Mouse (Mus musculus): Measurements from ENCODE around the gene Cdk5r1. TPM values are rescaled to one million over a fixed set of nuclear protein-coding genes. Genes with fewer than 3 reads are reported as not detected.
A peak's percentile ranks its signal among the peaks of the same experiment; 100 is the strongest.

The Cdk5r1 gene
- 2.4 and 3.2 TPM in 2 replicates for polyA plus RNA-seq (2011; ENCODE audit: insufficient read depth, insufficient read length, low replicate concordance, missing spikeins)

DNA sequence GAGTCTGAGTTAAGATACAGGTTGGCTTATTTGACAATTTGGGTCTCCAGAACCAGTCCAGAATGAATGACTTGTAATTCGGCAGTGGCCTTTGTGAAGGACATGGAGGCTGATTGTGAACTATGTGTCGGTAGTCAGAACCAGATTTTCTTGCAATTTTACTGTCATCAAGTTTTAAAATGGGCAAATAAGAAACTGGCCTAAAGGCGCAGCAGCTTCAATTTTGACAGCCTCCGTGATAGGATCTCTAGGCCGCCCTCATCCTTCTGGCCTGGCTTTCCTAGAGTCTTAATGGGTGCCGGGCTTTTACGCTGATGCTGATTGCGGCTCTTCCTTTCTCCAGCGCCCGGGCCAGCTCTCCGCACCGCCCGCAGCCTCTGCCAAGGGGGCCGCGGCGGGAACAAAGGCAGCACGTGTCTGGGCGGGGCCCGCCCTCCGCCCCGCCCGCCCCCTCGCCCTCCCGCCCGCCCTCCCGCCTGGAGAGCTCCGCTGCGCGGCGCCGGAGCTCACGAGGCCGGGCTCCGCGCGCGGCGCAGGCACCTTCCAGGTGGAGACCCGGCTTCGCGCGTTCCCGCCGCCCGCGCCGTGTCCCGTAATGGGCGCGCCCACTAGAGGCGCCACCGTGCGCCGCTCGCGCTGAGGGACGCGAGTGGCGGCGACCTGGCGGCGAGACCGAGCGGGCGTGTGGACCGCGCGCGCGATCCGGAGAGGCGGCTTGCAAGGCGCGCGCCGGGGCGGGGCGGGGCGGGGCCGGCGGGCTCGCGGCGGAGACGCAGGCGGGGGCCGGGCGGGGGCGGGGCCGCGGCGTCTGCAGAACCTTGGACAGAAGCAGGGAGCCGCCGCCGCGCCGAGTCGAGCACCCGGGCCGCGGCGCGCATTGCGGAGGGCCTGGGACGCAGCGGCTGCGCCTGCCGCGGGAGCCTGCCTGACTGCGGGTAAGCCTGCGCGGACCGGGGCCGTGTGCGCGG lies at the start of gene Cdk5r1:
Cdk5r1 (plus strand) TSS at position 802 of the 968 bp plus-strand sequence.
- 2% methylated on average over 106 of the region's 116 CpGs for WGBS
- H3K4me3 ChIP-seq (replicated peaks; ENCODE audit: control insufficient read depth, low read depth, low read length): peak within 1 kb of the TSS; percentile 95
- H3K27ac ChIP-seq (ENCODE audit: control insufficient read depth, insufficient read depth, low read depth, low read length, poor library complexity): peak within 1 kb of the TSS; percentile 91
- peak; percentile 63 for TF ChIP-seq CTCF (IDR thresholded peaks at IDR 0.05; ENCODE audit: control insufficient read depth, insufficient read depth, low read length)
- TF ChIP-seq POLR2A (IDR thresholded peaks at IDR 0.05; ENCODE audit: borderline replicate concordance, control insufficient read depth, low read depth, low read length): no peak
- peaks cover 3% of the 10 kb centered on the region for H3K4me1 ChIP-seq (ENCODE audit: control insufficient read depth, insufficient read depth, low read length)

DNA sequence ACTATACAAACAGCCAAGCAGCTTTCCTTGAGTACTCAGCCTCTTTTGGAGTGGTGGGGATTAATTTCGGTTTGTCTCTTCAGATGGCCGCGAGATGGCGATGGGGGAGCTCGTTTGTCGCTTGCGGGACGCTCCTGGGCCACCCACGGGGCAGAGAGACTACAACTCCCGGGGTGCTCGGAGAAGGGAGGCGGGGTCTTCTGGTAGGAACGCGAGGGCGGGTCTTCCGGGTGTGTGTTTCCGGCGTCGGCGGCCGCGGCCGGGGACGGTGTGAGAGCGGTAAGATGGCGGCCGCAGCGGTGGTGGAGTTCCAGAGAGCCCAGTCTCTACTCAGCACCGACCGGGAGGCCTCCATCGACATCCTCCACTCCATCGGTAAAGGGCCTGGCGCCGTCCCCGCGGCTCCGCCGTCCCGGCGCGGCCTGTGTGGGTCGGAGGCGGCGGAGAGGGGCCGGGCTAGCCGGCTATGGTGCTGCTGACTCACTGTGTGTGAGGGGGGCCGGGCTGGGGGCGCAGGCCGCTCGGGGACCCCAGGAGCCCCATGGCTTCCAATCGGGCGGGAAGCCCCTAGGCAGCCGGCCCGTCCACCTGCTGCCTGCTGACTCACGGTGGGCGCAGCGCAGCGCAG lies 48.3 kb upstream of the Cdk5r1 start, which contains the start of gene Psmd11:
Psmd11 (plus strand) TSS at position 235 of the 628 bp plus-strand sequence.
- 1% methylated on average over 58 of the region's 58 CpGs for WGBS
- no peaks in the 10 kb centered on the region for H3K4me1 ChIP-seq (ENCODE audit: control insufficient read depth, insufficient read depth, low read length)
- peak within 1 kb of the TSS; percentile 75 for H3K27ac ChIP-seq (ENCODE audit: control insufficient read depth, insufficient read depth, low read depth, low read length, poor library complexity)
- peak within 1 kb of the TSS; percentile 87 for H3K4me3 ChIP-seq (replicated peaks; ENCODE audit: control insufficient read depth, low read depth, low read length)
- peak; percentile 81; the same call in 1 of the 2 replicates for TF ChIP-seq POLR2A (IDR thresholded peaks at IDR 0.05; ENCODE audit: borderline replicate concordance, control insufficient read depth, low read depth, low read length)
- TF ChIP-seq CTCF (IDR thresholded peaks at IDR 0.05; ENCODE audit: control insufficient read depth, insufficient read depth, low read length): peak; percentile 77

DNA sequence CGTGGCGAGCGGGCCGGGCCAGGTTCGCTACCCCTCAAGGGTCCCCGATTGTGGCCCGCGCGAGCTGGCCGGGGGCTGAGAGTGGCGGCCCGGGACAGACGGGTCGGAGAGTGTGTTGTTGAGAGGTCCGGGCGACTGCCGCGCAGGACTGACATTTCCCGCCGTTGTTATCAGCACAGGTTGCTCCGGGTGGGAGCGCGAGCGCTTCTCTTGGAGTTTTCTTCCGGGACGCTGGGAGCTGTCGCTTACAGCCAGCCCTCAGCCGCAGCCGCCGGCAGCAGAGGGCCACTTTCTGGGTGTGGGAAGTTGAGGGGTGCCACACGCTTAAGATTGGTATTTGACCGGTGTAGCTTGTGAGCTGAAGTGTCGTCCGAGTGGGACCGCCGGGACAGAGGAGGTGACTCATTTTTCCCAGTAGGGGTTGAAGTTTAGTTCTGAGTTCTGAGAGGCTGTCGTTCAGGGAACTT lies 47.8 kb upstream of the Cdk5r1 start:
- TF ChIP-seq POLR2A (IDR thresholded peaks at IDR 0.05; ENCODE audit: borderline replicate concordance, control insufficient read depth, low read depth, low read length) (no peak), CTCF (IDR thresholded peaks at IDR 0.05; ENCODE audit: control insufficient read depth, insufficient read depth, low read length) (no peak)
- under 1% methylated on average over 37 of the region's 37 CpGs for WGBS

DNA sequence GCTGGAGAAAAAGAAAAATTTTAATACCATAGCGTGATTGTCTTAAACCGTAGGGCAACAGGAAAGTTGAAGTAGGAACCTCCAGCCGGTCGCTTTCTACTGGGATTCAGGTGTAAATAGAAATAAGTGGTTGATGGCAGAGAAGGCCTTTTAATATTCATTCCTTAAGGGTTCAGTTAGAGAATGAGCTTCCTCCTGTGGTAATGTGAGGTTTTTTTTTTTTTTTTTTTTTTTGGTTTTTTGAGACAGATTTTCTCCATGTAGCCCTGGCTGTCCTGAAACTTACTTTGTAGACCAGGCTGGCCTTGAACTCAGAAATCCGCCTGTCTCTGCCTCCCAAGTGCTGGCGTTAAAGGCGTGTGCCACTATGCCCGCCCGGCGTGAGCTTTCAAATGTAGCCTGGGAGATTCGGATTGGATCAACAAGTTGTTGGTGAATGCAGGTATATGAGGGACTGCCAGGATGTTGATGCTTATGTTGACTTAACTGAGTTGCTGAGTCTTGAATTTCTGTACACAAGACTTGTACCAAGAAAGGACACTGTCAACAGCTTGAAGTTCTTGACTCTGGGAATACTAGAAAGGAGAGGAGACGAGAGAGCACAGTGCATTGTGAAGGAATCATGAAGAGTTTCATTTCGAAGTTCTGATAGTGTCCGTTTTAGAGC lies 47.2 kb upstream of the Cdk5r1 start:
- WGBS: 52% methylated on average over 14 of the region's 14 CpGs
- no peaks in the 10 kb centered on the region for H3K4me1 ChIP-seq (ENCODE audit: control insufficient read depth, insufficient read depth, low read length)
- H3K4me3 ChIP-seq (replicated peaks; ENCODE audit: control insufficient read depth, low read depth, low read length): peak overlapping the region; percentile 87
- no peak overlapping the region; the same call in 1 of the 2 replicates for H3K27ac ChIP-seq (ENCODE audit: control insufficient read depth, insufficient read depth, low read depth, low read length, poor library complexity)
- TF ChIP-seq POLR2A (IDR thresholded peaks at IDR 0.05; ENCODE audit: borderline replicate concordance, control insufficient read depth, low read depth, low read length): no peak

More for the DNA sequence above, 47.8 kb upstream of the Cdk5r1 start:
- Histone ChIP-seq H3K27ac (ENCODE audit: control insufficient read depth, insufficient read depth, low read depth, low read length, poor library complexity) (peak overlapping the region; percentile 75), H3K4me3 (replicated peaks; ENCODE audit: control insufficient read depth, low read depth, low read length) (peak overlapping the region; percentile 87), H3K4me1 (ENCODE audit: control insufficient read depth, insufficient read depth, low read length) (no peaks in the 10 kb centered on the region)

DNA sequence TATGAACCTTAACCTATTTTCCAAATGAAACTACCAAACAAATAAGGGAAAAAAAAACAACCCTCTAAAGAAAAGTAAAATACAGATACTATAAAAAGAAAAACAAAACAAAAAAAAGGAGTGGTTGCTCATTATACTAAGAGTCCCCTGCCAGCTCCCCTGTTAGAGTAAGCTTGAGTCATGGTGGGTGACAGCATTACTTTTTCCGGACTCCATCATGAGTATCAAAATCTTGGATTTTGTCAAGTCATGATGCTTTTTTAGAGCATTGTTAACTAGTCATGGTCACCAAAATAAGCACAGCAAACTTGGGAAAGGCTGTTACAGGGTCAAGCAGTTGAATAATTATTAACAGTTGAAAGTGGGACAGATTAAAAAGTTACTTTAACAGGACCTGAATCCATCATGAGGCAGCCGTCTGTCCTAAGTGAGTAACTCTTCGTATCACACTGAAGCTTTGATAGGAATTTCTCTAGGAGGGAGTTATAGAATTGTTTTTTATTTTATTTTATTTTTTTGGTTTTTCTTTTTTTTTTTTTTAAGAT lies 46.4 kb upstream of the Cdk5r1 start:
- WGBS: 86% methylated on average over 3 of the region's 3 CpGs
- no peak overlapping the region for H3K27ac ChIP-seq (ENCODE audit: control insufficient read depth, insufficient read depth, low read depth, low read length, poor library complexity)
- no peaks in the 10 kb centered on the region for H3K4me1 ChIP-seq (ENCODE audit: control insufficient read depth, insufficient read depth, low read length)
- H3K4me3 ChIP-seq (replicated peaks; ENCODE audit: control insufficient read depth, low read depth, low read length): no peak overlapping the region
- TF ChIP-seq CTCF (IDR thresholded peaks at IDR 0.05; ENCODE audit: control insufficient read depth, insufficient read depth, low read length) (no peak), POLR2A (IDR thresholded peaks at IDR 0.05; ENCODE audit: borderline replicate concordance, control insufficient read depth, low read depth, low read length) (no peak)

DNA sequence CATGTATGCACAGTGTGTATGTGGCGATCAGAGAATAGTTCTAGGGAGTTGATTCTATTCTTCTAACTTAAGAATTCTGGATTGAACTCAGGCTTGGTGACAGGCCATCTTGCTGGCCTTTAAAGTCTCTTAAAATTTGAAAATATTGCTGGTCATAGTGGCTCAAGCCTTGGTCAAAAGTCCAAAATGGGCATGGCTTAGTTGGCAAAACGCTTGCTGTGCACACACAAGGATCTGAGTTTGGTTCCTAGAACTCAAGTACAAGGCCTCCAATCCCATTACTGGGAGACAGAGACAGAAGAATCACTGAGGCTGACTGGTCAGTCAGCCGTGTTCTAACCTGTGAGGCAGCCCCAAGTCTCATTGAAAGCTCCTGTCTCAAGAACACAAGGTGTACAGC lies 29.9 kb upstream of the Cdk5r1 start:
- Histone ChIP-seq H3K4me3 (replicated peaks; ENCODE audit: control insufficient read depth, low read depth, low read length) (no peak overlapping the region), H3K27ac (ENCODE audit: control insufficient read depth, insufficient read depth, low read depth, low read length, poor library complexity) (no peak overlapping the region), H3K4me1 (ENCODE audit: control insufficient read depth, insufficient read depth, low read length) (no peaks in the 10 kb centered on the region)
- WGBS: 85% methylated on average over 3 of the region's 3 CpGs
- TF ChIP-seq CTCF (IDR thresholded peaks at IDR 0.05; ENCODE audit: control insufficient read depth, insufficient read depth, low read length): no peak
- no peak for TF ChIP-seq POLR2A (IDR thresholded peaks at IDR 0.05; ENCODE audit: borderline replicate concordance, control insufficient read depth, low read depth, low read length)

DNA sequence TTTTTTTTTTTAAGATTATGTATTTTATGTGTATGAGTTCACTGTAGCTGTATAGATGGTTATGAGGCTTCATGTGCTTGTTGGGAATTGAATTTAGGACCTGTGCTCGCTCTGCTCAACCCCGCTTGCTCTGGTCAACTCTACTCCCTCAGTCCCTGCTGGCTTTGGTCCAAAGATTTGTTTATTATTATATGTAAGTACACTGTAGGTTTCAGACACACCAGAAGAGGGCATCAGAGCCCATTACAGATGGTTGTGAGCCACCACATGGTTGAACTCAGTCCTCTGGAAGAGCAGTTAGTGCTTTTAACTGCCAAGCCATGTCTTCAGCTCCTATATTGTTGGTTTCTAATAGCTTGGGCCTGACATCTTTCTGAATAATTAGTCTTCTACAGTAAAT lies 27.0 kb upstream of the Cdk5r1 start:
- H3K27ac ChIP-seq (ENCODE audit: control insufficient read depth, insufficient read depth, low read depth, low read length, poor library complexity): no peak overlapping the region
- H3K4me1 ChIP-seq (ENCODE audit: control insufficient read depth, insufficient read depth, low read length): no peaks in the 10 kb centered on the region
- H3K4me3 ChIP-seq (replicated peaks; ENCODE audit: control insufficient read depth, low read depth, low read length): no peak overlapping the region
- no peak for TF ChIP-seq POLR2A (IDR thresholded peaks at IDR 0.05; ENCODE audit: borderline replicate concordance, control insufficient read depth, low read depth, low read length)
- TF ChIP-seq CTCF (IDR thresholded peaks at IDR 0.05; ENCODE audit: control insufficient read depth, insufficient read depth, low read length): no peak
- WGBS: 89% methylated on average over 2 of the region's 2 CpGs

Measured in bone marrow, adult 2 months (tissue).